Mouse (Mus musculus) stomach, postnatal 0 days (tissue): ENCODE measurements at regions not wholly inside any gene's neighbourhood (a gene's known extent, or its start where the extent isn't known, plus 50 kb on each side); places are given as distances from the start of the nearest gene placed in this dataset.

ENCODE experiments used
- ATAC-seq: fragments of 200-750 bp; cut with Nextera tagmentation; 2 replicates; pipeline ENCODE4 v1.8.0; 2017; ENCODE audit not compliant: low FRiP score, low TSS enrichment
- DNase-seq: peaks from one replicate; pipeline ENCODE4 v3.0.0-alpha.2; 2016; ENCODE audit warnings: low spot score
- H3K27ac ChIP-seq: fragments of 300-500 bp; sonication (generic); replicated peaks from 2 replicates; pipeline ENCODE4 v1.5.1; 2014; ENCODE audit warnings: mild to moderate bottlenecking, control low read depth
- H3K27me3 ChIP-seq: fragments of 300-500 bp; sonication (generic); 2 replicates; pipeline ENCODE4 v1.6.1; 2014; ENCODE audit warnings: low read length; ENCODE audit not compliant: control insufficient read depth, insufficient read depth
- H3K36me3 ChIP-seq: fragments of 300-500 bp; sonication (generic); 2 replicates; pipeline ENCODE4 v1.6.1; 2014; ENCODE audit warnings: low read length, mixed read lengths; ENCODE audit not compliant: control insufficient read depth, insufficient read depth
- H3K4me1 ChIP-seq: fragments of 300-500 bp; sonication (generic); replicated peaks from 2 replicates; pipeline ENCODE4 v1.6.1; 2014; ENCODE audit warnings: antibody characterized with exemption; ENCODE audit not compliant: control insufficient read depth, insufficient read depth
- H3K4me2 ChIP-seq: fragments of 300-500 bp; sonication (generic); replicated peaks from 2 replicates; pipeline ENCODE4 v1.6.1; 2014; ENCODE audit warnings: low read depth, mild to moderate bottlenecking, control low read depth, moderate library complexity
- H3K4me3 ChIP-seq: fragments of 300-500 bp; sonication (generic); 2 replicates; pipeline ENCODE4 v1.5.1; 2014; ENCODE audit warnings: low read depth, low read length, control low read depth
- H3K9ac ChIP-seq: fragments of 300-500 bp; sonication (generic); 2 replicates; pipeline ENCODE4 v1.6.1; 2014; ENCODE audit warnings: mild to moderate bottlenecking, low read length, control low read depth, mixed read lengths
- H3K9me3 ChIP-seq: fragments of 300-500 bp; sonication (generic); 2 replicates; pipeline ENCODE4 v1.6.1; 2016; ENCODE audit warnings: low read length; ENCODE audit not compliant: control insufficient read depth
- CTCF ChIP-seq: IDR thresholded peaks from 2 replicates; pipeline ENCODE4 v1.5.1; 2016; ENCODE audit warnings: antibody characterized with exemption, low read depth, mild to moderate bottlenecking, moderate library complexity
- EP300 ChIP-seq: optimal IDR thresholded peaks from 2 replicates; pipeline ENCODE3; 2016; ENCODE audit warnings: antibody characterized with exemption
- WGBS: fragments of 180-500 bp; shearing (Covaris S2); extraction: QIAGEN DNeasy Blood & Tissue Kit; methylation state at CpG from one replicate; pipeline ENCODE4 v1.1.7; 2014; 5-methylcytosine and 5-hydroxymethylcytosine counted together

GRCm38 (mm10) chr5:54543556-54544061 lies 545.3 kb downstream of the Stim2 start:
- no peak overlapping the region for H3K4me3 ChIP-seq
- no peak overlapping the region for H3K4me2 ChIP-seq
- ATAC-seq (no peak), DNase-seq (no peak)
- TF ChIP-seq CTCF (no peak), EP300 (no peak)
- H3K27ac ChIP-seq = no peak overlapping the region
- H3K9ac ChIP-seq = no peak overlapping the region
- H3K27me3 ChIP-seq = no peaks in the 10 kb centered on the region
- no peaks in the 10 kb centered on the region for H3K36me3 ChIP-seq
- WGBS = 61% methylated on average over 3 of the region's 3 CpGs
- no peaks in the 10 kb centered on the region for H3K4me1 ChIP-seq
- no peaks in the 10 kb centered on the region for H3K9me3 ChIP-seq

DNA sequence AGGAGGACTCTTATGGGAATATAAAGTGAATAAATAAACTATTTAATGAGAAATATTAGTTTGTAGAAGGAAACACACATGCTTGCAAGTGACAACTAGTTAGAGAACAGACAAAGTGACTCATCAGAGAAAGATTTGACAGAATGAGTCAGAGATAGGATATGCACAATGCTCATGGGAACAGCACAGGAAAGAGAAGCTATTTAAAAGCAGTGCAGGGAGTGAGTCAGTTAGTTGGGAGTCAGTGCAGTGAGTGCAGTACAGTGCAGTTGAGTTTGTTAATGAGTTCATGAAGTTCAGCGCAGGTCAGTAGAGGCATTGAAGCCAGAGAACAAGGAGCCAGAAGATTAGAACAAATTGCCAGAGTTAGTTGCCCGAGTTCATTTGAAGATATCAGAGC lies 580.2 kb downstream of the Stim2 start:
- H3K4me3 ChIP-seq = no peak overlapping the region
- H3K9me3 ChIP-seq = no peaks in the 10 kb centered on the region
- 72% methylated on average over 2 of the region's 2 CpGs for WGBS
- DNase-seq (no peak), ATAC-seq (no peak)
- no peak overlapping the region for H3K9ac ChIP-seq
- no peaks in the 10 kb centered on the region for H3K36me3 ChIP-seq
- TF ChIP-seq CTCF (no peak), EP300 (no peak)
- H3K4me1 ChIP-seq = no peaks in the 10 kb centered on the region
- H3K27ac ChIP-seq = no peak overlapping the region
- H3K27me3 ChIP-seq = no peaks in the 10 kb centered on the region
- no peak overlapping the region for H3K4me2 ChIP-seq

GRCm38 (mm10) chr5:54579458-54579857 lies 581.2 kb downstream of the Stim2 start:
- no peaks in the 10 kb centered on the region for H3K4me1 ChIP-seq
- H3K36me3 ChIP-seq = no peaks in the 10 kb centered on the region
- no peak for TF ChIP-seq EP300
- TF ChIP-seq CTCF = no peak
- no peak overlapping the region for H3K27ac ChIP-seq
- H3K9ac ChIP-seq = no peak overlapping the region
- no peaks in the 10 kb centered on the region for H3K27me3 ChIP-seq
- DNase-seq (no peak), ATAC-seq (no peak)
- no peak overlapping the region for H3K4me2 ChIP-seq
- no peak overlapping the region for H3K4me3 ChIP-seq
- WGBS = 81% methylated on average over 4 of the region's 4 CpGs
- no peaks in the 10 kb centered on the region for H3K9me3 ChIP-seq

DNA sequence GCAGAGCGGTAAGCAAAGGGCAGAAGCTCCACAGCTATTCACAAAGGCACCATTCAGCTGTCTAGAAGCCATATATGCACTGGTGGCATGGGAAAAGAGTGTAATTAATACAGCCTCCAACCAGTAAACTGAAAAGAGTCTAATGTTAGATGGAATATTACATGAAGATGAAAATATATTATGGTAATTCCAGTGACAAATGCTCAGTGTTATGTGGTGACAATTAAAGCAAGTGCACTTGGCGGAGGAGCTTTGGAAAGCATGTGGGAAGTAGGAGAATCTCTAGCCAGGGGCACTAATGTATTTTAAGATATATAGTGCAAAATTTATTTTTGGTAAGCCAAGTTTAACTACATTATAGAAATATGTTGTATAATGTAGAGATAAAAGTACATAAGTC lies 583.9 kb downstream of the Stim2 start:
- Histone ChIP-seq H3K27ac (no peak overlapping the region), H3K4me2 (no peak overlapping the region), H3K27me3 (no peaks in the 10 kb centered on the region), H3K36me3 (no peaks in the 10 kb centered on the region), H3K4me1 (no peaks in the 10 kb centered on the region), H3K4me3 (no peak overlapping the region), H3K9me3 (no peaks in the 10 kb centered on the region), H3K9ac (no peak overlapping the region)
- no peak for ATAC-seq
- no peak for DNase-seq
- 83% methylated on average over 2 of the region's 2 CpGs for WGBS
- TF ChIP-seq EP300 (no peak), CTCF (no peak)

GRCm38 (mm10) chr5:54588332-54589020 lies 590.2 kb downstream of the Stim2 start:
- H3K4me3 ChIP-seq = no peak overlapping the region
- no peak overlapping the region for H3K27ac ChIP-seq
- no peaks in the 10 kb centered on the region for H3K27me3 ChIP-seq
- H3K9ac ChIP-seq = no peak overlapping the region
- no peak for DNase-seq
- WGBS = 58% methylated on average over 2 of the region's 2 CpGs
- peak; percentile 68 for TF ChIP-seq CTCF
- TF ChIP-seq EP300 = no peak
- H3K36me3 ChIP-seq = no peaks in the 10 kb centered on the region
- no peak overlapping the region for H3K4me2 ChIP-seq
- no peaks in the 10 kb centered on the region for H3K9me3 ChIP-seq
- no peaks in the 10 kb centered on the region for H3K4me1 ChIP-seq
- no peak for ATAC-seq

DNA sequence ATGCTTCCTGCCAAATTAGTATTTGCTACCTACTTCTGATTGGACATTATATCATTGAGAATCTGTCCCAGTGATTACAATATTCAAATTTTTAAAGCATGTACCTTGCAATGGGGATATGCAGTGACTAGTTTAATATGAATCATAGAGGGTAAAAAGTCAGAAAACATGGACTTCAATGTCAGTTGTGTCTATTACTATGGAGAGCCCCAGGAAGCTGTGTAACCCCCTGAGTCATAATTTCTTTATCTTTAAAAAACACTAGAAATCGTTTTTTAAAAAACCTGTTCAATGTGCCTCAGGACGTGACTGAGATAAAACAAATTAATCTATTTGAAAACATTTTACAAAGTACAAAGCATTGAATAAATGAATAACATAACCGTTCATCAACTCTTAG lies 612.7 kb downstream of the Stim2 start:
- Histone ChIP-seq H3K27me3 (no peaks in the 10 kb centered on the region), H3K36me3 (no peaks in the 10 kb centered on the region), H3K9me3 (no peaks in the 10 kb centered on the region), H3K4me2 (no peak overlapping the region), H3K4me3 (no peak overlapping the region), H3K9ac (no peak overlapping the region), H3K4me1 (no peaks in the 10 kb centered on the region), H3K27ac (no peak overlapping the region)
- TF ChIP-seq EP300 = no peak
- no peak for TF ChIP-seq CTCF
- no peak for DNase-seq
- ATAC-seq = no peak
- 63% methylated on average over 3 of the region's 3 CpGs for WGBS
